Mouse (Mus musculus): ENCODE results near the gene Nol11.
"Not testable (repeated sequence)": the region's sequence is repeated elsewhere in the genome, so short reads cannot be mapped to it uniquely, and the experiment has no call there.

Nol11 gene

GRCm38 (mm10) chr11:107156977-107157642 is 32.1 kb downstream of the Nol11 start:
- peak in 1 of 2 experiments; percentile 10 for DNase-seq (ENCODE audit: low spot score in 2 of 2)

GRCm38 (mm10) chr11:107155292-107155691 is 33.9 kb downstream of the Nol11 start:
- no peak for DNase-seq (ENCODE audit: low spot score in 2 of 2)

GRCm38 (mm10) chr11:107154431-107154830 is 34.8 kb downstream of the Nol11 start:
- DNase-seq (ENCODE audit: low spot score in 2 of 2) = no peak

- DNase-seq (ENCODE audit: low spot score in 2 of 2) = no peak
Observed at GRCm38 (mm10) chr11:107153645-107154044, 35.5 kb downstream of the Nol11 start.

GRCm38 (mm10) chr11:107151809-107152208 is 37.4 kb downstream of the Nol11 start:
- DNase-seq (ENCODE audit: low spot score in 2 of 2) = no peak

- DNase-seq (ENCODE audit: low spot score in 2 of 2) = not testable (repeated sequence)
Observed at GRCm38 (mm10) chr11:107143956-107144355, 45.2 kb downstream of the Nol11 start.

- DNase-seq (ENCODE audit: low spot score in 2 of 2) = no peak
Observed at GRCm38 (mm10) chr11:107142382-107142781, 46.8 kb downstream of the Nol11 start.

- no peak for DNase-seq (ENCODE audit: low spot score in 2 of 2)
Observed at GRCm38 (mm10) chr11:107140756-107141155, 48.4 kb downstream of the Nol11 start.

GRCm38 (mm10) chr11:107138633-107139032 is 50.5 kb downstream of the Nol11 start:
- DNase-seq (ENCODE audit: low spot score in 2 of 2) = no peak

GRCm38 (mm10) chr11:107137593-107137992 is 51.6 kb downstream of the Nol11 start:
- DNase-seq (ENCODE audit: low spot score in 2 of 2) = no peak

GRCm38 (mm10) chr11:107136458-107136857 is 52.7 kb downstream of the Nol11 start:
- DNase-seq (ENCODE audit: low spot score in 2 of 2) = not testable (repeated sequence)

- DNase-seq (ENCODE audit: low spot score in 2 of 2) = no peak
Observed at GRCm38 (mm10) chr11:107135741-107136140, 53.4 kb downstream of the Nol11 start.

GRCm38 (mm10) chr11:107132426-107132825 is 56.8 kb downstream of the Nol11 start:
- peak in 1 of 2 experiments; percentile 19 for DNase-seq (ENCODE audit: low spot score in 2 of 2)

GRCm38 (mm10) chr11:107131749-107132421 is 57.3 kb downstream of the Nol11 start, which contains the start of gene Bptf:
Gene Bptf (minus strand): TSS chr11:107132127.
- peak; percentile 74 to 88 for DNase-seq (ENCODE audit: low spot score in 2 of 2)

GRCm38 (mm10) chr11:107130879-107131748 is 58.1 kb downstream of the Nol11 start:
- peak; percentile 49 for DNase-seq (ENCODE audit: low spot score in 2 of 2)

GRCm38 (mm10) chr11:107130221-107130788 is 58.9 kb downstream of the Nol11 start:
- no peak for DNase-seq (ENCODE audit: low spot score in 2 of 2)

GRCm38 (mm10) chr11:107129641-107130040 is 59.5 kb downstream of the Nol11 start:
- DNase-seq (ENCODE audit: low spot score in 2 of 2) = no peak

- not testable (repeated sequence) for DNase-seq (ENCODE audit: low spot score in 2 of 2)
Observed at GRCm38 (mm10) chr11:107126716-107127115, 62.5 kb downstream of the Nol11 start.

GRCm38 (mm10) chr11:107125011-107125410 is 64.2 kb downstream of the Nol11 start:
- no peak for DNase-seq (ENCODE audit: low spot score in 2 of 2)

GRCm38 (mm10) chr11:107124327-107124731 is 64.9 kb downstream of the Nol11 start:
- peak; percentile 65 to 82 for DNase-seq (ENCODE audit: low spot score in 2 of 2)

GRCm38 (mm10) chr11:107117789-107118188 is 71.4 kb downstream of the Nol11 start:
- no peak for DNase-seq (ENCODE audit: low spot score in 2 of 2)

All from urinary bladder, postnatal 36 days (tissue).